Mouse (Mus musculus) macrophage (primary cell): ENCODE data around the gene Sh3bp2. TPM values are rescaled to one million over a fixed set of nuclear protein-coding genes. Genes with fewer than 3 reads are reported as not detected.
"Not testable (repeated sequence)": the region's sequence is repeated elsewhere in the genome, so short reads cannot be mapped to it uniquely, and the experiment has no call there.

Source experiments
- H3K27ac ChIP-seq: fragments of 350-480 bp; formaldehyde crosslinking; 2 replicates; pipeline ENCODE4 v1.9.0; 2021
- H3K36me3 ChIP-seq: fragments of 350-480 bp; formaldehyde crosslinking; 2 replicates; pipeline ENCODE4 v1.9.0; 2021; ENCODE audit errors: inconsistent target
- H3K4me3 ChIP-seq: fragments of 350-480 bp; formaldehyde crosslinking; 2 replicates; pipeline ENCODE4 v1.9.0; 2021; ENCODE audit errors: inconsistent target
- H3K79me2 ChIP-seq: fragments of 350-480 bp; formaldehyde crosslinking; 2 replicates; pipeline ENCODE4 v1.9.0; 2021; ENCODE audit errors: inconsistent target
- WGBS: methylation state at CpG from one replicate; pipeline ENCODE4 v1.1.7; 2026; ENCODE audit warnings: inconsistent platforms; ENCODE audit not compliant: missing documents; 5-methylcytosine and 5-hydroxymethylcytosine counted together
- polyA plus RNA-seq: library from polyadenylated mRNA; stranded (reverse); fragments of 250-400 nt; gene quantifications from 3 replicates; pipeline ENCODE4 v1.2.4, GENCODE M21; 2018; ENCODE audit warnings: inconsistent platforms

Sh3bp2 gene
- polyA plus RNA-seq, 1 experiment from 2014 or later: 116 TPM

DNA sequence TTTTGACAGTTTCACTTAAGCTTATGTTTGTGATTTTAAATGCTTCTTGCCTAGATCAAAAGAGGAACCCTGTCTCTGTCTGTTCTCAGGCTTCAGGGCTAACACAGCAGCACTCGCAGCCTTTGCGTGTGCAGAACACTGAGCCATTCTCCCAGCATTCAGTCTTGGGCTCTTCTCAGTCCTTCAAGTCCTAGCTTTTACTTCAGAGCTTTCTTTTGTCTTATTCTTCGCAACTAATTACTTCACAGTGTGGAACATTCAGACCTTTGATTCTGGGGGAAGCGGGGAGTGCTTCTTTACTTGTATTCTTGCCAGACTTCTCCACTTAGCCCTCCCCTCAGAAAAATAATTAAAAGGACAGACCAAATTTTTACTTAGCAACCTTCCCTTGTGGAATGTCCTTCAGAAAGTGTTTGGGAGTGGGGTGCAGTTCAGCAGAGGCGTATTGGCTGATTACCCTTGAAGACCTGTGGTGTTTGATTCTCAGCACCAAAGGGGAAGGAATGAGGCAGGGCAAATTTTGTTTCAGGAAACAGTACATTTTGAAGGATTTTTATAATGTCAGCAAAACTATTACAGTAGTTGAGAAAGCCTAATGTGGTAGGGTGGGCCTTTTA lies 65.9 kb downstream of the Sh3bp2 start:
- Histone ChIP-seq H3K79me2 (peaks cover 90% of the 10 kb centered on the region), H3K27ac (no peak overlapping the region), H3K4me3 (no peak overlapping the region), H3K36me3 (no peaks in the 10 kb centered on the region)
- WGBS: 80% methylated on average over 5 of the region's 5 CpGs

DNA sequence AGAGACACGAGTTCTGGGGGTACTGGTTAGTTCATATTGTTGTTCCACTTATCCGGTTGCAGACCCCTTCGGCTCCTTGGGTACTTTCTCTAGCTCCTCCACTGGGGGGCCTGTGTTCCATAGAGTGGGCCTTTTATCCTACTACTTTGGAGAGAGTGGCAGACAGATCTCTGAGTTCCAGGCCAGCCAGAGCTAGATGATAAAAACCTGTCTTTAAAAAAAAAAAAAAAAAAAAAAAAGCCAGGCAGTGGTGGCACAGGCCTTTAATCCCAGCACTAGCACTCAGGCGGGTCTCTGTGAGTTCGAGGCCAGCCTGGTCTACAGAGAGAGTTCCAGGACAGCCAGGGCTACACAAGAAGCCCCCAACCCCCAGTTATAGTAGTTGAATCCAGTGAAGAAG lies 66.6 kb downstream of the Sh3bp2 start:
- not testable (repeated sequence) for H3K36me3 ChIP-seq, H3K27ac ChIP-seq, H3K4me3 ChIP-seq
- WGBS: 98% methylated on average over 5 of the region's 5 CpGs
- peaks cover 90% of the 10 kb centered on the region for H3K79me2 ChIP-seq

DNA sequence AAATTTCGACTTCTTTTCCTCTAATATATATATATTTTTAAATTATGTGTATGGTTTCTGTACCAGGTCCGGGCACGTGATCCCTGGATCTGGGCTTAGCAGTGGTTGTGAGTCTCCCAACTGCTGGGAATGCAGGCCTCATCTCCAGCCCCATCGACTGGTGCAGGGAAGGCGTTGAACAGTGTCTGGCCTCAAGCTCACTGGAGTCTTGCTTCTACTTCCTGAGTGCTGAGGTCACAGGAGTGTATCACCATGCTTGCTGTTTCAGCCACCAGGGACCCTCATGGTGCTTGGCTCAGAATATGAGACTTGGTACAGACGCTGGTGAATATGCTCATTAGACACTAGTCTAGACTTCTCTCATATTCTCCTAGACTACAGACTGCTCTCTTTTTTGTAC lies 67.0 kb downstream of the Sh3bp2 start:
- H3K79me2 ChIP-seq: peaks cover 90% of the 10 kb centered on the region
- no peak overlapping the region for H3K4me3 ChIP-seq
- peaks cover 2% of the 10 kb centered on the region; the same call in 1 of the 2 replicates for H3K36me3 ChIP-seq
- WGBS: 86% methylated on average over 6 of the region's 6 CpGs
- H3K27ac ChIP-seq: no peak overlapping the region

DNA sequence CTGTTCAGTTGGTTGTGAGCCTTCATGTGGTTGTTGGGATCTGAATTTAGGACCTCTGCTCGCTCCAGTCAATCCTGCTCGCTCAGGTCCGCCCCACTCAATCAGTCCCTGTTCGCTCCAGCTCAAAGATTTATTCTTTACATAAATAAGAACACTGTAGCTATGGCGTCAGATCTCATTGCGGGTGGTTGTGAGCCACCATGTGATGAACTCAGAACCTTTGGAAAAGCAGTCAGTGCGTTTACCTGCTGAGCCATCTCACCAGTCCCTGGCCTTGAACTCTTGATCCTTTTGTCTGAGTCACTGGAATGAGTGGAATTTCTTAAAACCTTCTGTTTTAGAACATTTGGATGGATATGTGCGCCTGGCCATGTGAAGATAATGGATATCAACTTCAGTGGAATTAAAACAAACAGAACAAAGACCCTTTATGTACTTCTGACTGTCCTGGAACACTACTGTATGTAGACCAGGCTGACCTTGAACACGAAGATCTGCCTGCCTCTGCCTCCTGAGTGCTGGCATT lies 67.6 kb downstream of the Sh3bp2 start:
- Histone ChIP-seq H3K27ac (no peak overlapping the region), H3K4me3 (no peak overlapping the region), H3K36me3 (peaks cover 8% of the 10 kb centered on the region; the same call in 1 of the 2 replicates), H3K79me2 (peaks cover 84% of the 10 kb centered on the region)
- WGBS: 96% methylated on average over 9 of the region's 9 CpGs

DNA sequence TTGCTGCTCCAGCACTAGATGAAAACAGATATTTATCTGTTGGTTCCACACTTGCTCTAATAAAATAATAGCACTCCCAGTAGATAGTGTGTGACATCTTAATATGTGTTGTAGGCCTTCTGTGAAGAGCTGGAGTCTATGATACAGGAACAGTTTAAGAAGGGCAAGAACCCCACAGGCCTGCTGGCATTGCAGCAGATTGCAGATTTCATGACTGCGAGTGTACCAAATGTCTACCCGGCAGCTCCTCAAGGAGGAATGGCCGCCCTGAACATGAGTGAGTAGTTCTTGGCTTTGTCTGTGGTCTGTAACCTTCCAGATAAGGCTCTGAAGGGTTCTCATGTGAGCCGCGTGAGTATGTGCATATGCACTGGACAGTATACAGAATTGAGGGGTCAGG lies 78.9 kb downstream of the Sh3bp2 start:
- 98% methylated on average over 5 of the region's 5 CpGs for whole genome bisulfite sequencing
- no peak overlapping the region for H3K27ac ChIP-seq
- peaks cover 65% of the 10 kb centered on the region for H3K36me3 ChIP-seq
- H3K79me2 ChIP-seq: no peaks in the 10 kb centered on the region; the same call in 1 of the 2 replicates
- no peak overlapping the region for H3K4me3 ChIP-seq

DNA sequence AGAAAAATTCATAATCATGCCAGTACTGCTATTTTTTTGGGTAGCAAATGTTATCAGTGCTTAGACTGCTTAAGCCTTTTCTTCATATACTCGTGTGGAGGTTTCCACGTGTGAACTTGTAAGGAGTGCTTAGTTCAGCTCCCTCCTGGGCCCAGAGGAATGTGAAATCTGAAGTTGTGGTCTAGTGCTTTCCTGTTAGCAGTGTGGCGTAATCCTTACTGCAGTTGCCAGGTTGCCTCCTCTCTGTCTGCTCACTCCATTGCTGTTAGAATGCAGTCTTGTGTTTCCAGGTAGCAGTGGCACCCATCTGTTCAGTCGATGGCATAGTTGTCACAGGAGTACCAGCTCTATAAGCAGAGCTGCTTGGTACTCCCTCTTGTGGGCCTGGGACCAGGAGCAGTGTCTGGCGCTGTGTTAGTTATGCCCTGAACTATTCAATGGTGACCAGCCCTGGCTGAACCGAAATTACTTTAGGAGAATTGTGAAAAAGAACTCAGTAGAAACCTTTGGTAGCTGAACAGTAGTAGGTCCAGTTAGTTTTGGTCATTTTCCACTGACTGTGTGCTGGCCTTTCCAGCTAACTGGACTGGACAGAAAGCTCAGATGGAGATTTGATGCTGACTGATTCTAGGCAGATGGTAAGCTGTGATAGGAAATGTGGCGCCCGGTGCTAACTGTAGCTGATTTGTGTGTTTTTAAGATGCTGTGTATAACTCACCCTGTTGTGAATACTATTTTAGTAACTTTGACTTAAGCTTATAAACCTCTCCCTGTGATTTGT lies 81.7 kb downstream of the Sh3bp2 start:
- Histone ChIP-seq H3K4me3 (no peak overlapping the region), H3K36me3 (peaks cover 65% of the 10 kb centered on the region)
- 60% methylated on average over 8 of the region's 8 CpGs for WGBS

DNA sequence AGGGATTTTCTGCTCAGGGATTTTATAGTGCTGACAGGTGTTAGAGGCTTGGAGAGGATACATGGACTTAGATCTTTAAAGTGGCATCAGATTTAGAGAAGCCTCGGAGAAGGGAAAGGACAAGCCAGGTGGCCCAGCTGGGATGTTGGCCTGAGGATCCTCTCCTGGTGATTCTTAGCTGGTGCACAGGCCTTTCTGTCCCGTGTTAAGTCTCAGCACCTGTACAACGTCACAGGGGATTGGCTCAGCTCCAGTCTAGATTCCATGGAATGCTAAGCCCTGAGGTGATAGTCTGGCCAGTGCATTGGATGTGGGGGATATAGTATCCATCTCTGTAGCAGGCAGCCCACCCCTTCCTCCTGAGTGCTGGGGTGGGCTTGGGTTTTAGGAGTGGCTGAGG lies 82.6 kb downstream of the Sh3bp2 start:
- Histone ChIP-seq H3K27ac (no peak overlapping the region), H3K36me3 (peaks cover 62% of the 10 kb centered on the region), H3K4me3 (no peak overlapping the region), H3K79me2 (no peaks in the 10 kb centered on the region)
- 90% methylated on average over 3 of the region's 3 CpGs for WGBS

More for the DNA sequence above, 81.7 kb downstream of the Sh3bp2 start:
- Histone ChIP-seq H3K27ac (no peak overlapping the region), H3K79me2 (no peaks in the 10 kb centered on the region; the same call in 1 of the 2 replicates)

DNA sequence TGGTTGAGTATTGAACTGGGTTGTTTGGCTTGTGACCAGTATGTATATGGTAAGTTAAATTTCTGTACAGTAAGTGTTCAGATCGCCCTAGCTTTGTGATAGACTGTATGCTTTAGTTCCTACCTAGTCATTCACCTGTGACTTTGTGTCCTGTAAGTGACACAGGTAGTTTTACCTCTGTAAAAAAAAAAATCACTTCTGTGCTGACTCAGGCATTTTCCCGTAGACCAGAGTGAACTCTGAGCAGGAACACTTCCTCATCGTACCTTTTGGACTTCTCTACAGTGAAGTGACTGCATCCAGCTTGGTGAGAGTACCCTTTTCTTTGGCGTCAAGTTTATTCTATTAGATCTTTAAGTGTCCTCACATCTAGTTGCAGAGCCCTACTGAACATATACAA lies 84.3 kb downstream of the Sh3bp2 start:
- no peaks in the 10 kb centered on the region for H3K79me2 ChIP-seq
- no peak overlapping the region for H3K4me3 ChIP-seq
- WGBS: 76% methylated on average over 4 of the region's 4 CpGs
- H3K27ac ChIP-seq: no peak overlapping the region
- peaks cover 71% of the 10 kb centered on the region for H3K36me3 ChIP-seq

Other genes starting within 250 kb of the Sh3bp2 start
- gene Zfyve28, start 237.4 kb upstream of the Sh3bp2 start, polyA plus RNA-seq: 3.7 to 7.8 TPM (median 6.6 TPM) in 3 replicates
- gene Cfap99, start 237.2 kb upstream of the Sh3bp2 start, polyA plus RNA-seq: not detected in 3 replicates
- 52.5 to 83.1 TPM (median 60.3 TPM) in 3 replicates for gene Rnf4, start 189.5 kb upstream of the Sh3bp2 start, polyA plus RNA-seq
- 18.5 to 47.9 TPM (median 18.6 TPM) in 3 replicates for gene Fam193a, start 155.9 kb upstream of the Sh3bp2 start, polyA plus RNA-seq
- gene Tnip2, start 11.8 kb upstream of the Sh3bp2 start, polyA plus RNA-seq: 20.0 to 28.2 TPM (median 24.5 TPM) in 3 replicates
- gene Add1, start 47.8 kb downstream of the Sh3bp2 start, polyA plus RNA-seq: 107 to 147 TPM (median 116 TPM) in 3 replicates
- 19.4 to 37.9 TPM (median 29.4 TPM) in 3 replicates for gene Mfsd10, start 111.4 kb downstream of the Sh3bp2 start, polyA plus RNA-seq
- gene Nop14, start 134.3 kb downstream of the Sh3bp2 start, polyA plus RNA-seq: 19.8 to 48.1 TPM (median 37.4 TPM) in 3 replicates
- 1.6 to 2.2 TPM (median 2.0 TPM) in 3 replicates for gene Grk4, start 134.5 kb downstream of the Sh3bp2 start, polyA plus RNA-seq
- 14.2 to 24.1 TPM (median 20.6 TPM) in 3 replicates for gene Htt, start 235.9 kb downstream of the Sh3bp2 start, polyA plus RNA-seq